Mouse (Mus musculus) lung, adult 2 months (tissue): ENCODE data around the gene Igf2bp1.

Experiments
- CTCF ChIP-seq: fragments of 200-500 bp; IDR thresholded peaks from 2 replicates; pipeline ENCODE4 v1.5.1; 2011; ENCODE audit warnings: mild to moderate bottlenecking, low read length, control low read depth; ENCODE audit not compliant: insufficient read depth
- POLR2A ChIP-seq: fragments of 200-500 bp; IDR thresholded peaks from 2 replicates; pipeline ENCODE4 v1.6.1; 2011; ENCODE audit warnings: low read depth, mild to moderate bottlenecking, control low read depth, low read length, borderline replicate concordance; ENCODE audit errors: extremely low read depth

- no peak for TF ChIP-seq CTCF
- no peak for TF ChIP-seq POLR2A
These were observed 45.1 kb upstream of the Igf2bp1 start for GRCm38 (mm10) chr11:96050854-96051253.
